Mouse (Mus musculus): Measurements from ENCODE around the gene Hoxb8. TPM values are rescaled to one million over a fixed set of nuclear protein-coding genes. Genes with fewer than 3 reads are reported as not detected.

Hoxb8 gene
- polyA plus RNA-seq, 1 experiment = 0.05 TPM

GRCm38 (mm10) chr11:96261323-96261890 is 20.3 kb upstream of the Hoxb8 start:
- TF ChIP-seq MYOG (IDR thresholded peaks at IDR 0.05; ENCODE audit: control insufficient read depth in 1 of 3, insufficient read depth in 1 of 3, insufficient read length in 2 of 3, low read depth in 2 of 3) = no peak
- TF ChIP-seq POLR2AphosphoS2 (IDR thresholded peaks at IDR 0.05; ENCODE audit: insufficient read length, low read depth) = no peak
- no peak for TF ChIP-seq SRF (IDR thresholded peaks at IDR 0.05; ENCODE audit: control insufficient read depth, insufficient read length, low read depth)
- no peak for TF ChIP-seq TCF3 (IDR thresholded peaks at IDR 0.05; ENCODE audit: insufficient read length, low read depth)
- TF ChIP-seq TCF12 (IDR thresholded peaks at IDR 0.05; ENCODE audit: insufficient read depth, poor library complexity, severe bottlenecking) = no peak
- no peak for TF ChIP-seq POLR2A (IDR thresholded peaks at IDR 0.05; ENCODE audit: insufficient read length, low read depth)
- TF ChIP-seq E2F4 (IDR thresholded peaks at IDR 0.05; ENCODE audit: insufficient read depth) = no peak
- peaks cover 72% of the 10 kb centered on the region for H3K27me3 ChIP-seq (ENCODE audit: control insufficient read depth, insufficient read depth, insufficient read length)
- H3K4me3 ChIP-seq = no peak overlapping the region
- H3K36me3 ChIP-seq (ENCODE audit: control insufficient read depth, insufficient read depth) = no peaks in the 10 kb centered on the region
- no peaks in the 10 kb centered on the region for H3K79me2 ChIP-seq (ENCODE audit: control insufficient read depth, insufficient read depth)
- no peak overlapping the region for H3K4me2 ChIP-seq (ENCODE audit: low read depth)
- no peak overlapping the region for H3ac ChIP-seq (ENCODE audit: control insufficient read depth, insufficient read length)

GRCm38 (mm10) chr11:96262262-96262830 is 19.4 kb upstream of the Hoxb8 start:
- no peak overlapping the region for H3K4me3 ChIP-seq
- H3K27me3 ChIP-seq (ENCODE audit: control insufficient read depth, insufficient read depth, insufficient read length) = peaks cover 74% of the 10 kb centered on the region
- no peaks in the 10 kb centered on the region for H3K79me2 ChIP-seq (ENCODE audit: control insufficient read depth, insufficient read depth)
- no peak overlapping the region for H3K4me2 ChIP-seq (ENCODE audit: low read depth)
- no peak overlapping the region for H3ac ChIP-seq (ENCODE audit: control insufficient read depth, insufficient read length)
- no peak for TF ChIP-seq MYOG (IDR thresholded peaks at IDR 0.05; ENCODE audit: control insufficient read depth in 1 of 3, insufficient read depth in 1 of 3, insufficient read length in 2 of 3, low read depth in 2 of 3)
- no peaks in the 10 kb centered on the region for H3K36me3 ChIP-seq (ENCODE audit: control insufficient read depth, insufficient read depth)

GRCm38 (mm10) chr11:96263636-96264389 is 17.9 kb upstream of the Hoxb8 start:
- Histone ChIP-seq H3K4me2 (ENCODE audit: low read depth) (no peak overlapping the region), H3K27me3 (ENCODE audit: control insufficient read depth, insufficient read depth, insufficient read length) (peaks cover 77% of the 10 kb centered on the region), H3K79me2 (ENCODE audit: control insufficient read depth, insufficient read depth) (no peaks in the 10 kb centered on the region), H3K36me3 (ENCODE audit: control insufficient read depth, insufficient read depth) (no peaks in the 10 kb centered on the region), H3K4me3 (no peak overlapping the region), H3ac (ENCODE audit: control insufficient read depth, insufficient read length) (no peak overlapping the region)
- TF ChIP-seq REST (IDR thresholded peaks at IDR 0.05; ENCODE audit: insufficient read depth, insufficient read length) (no peak), MYOG (IDR thresholded peaks at IDR 0.05; ENCODE audit: control insufficient read depth in 1 of 3, insufficient read depth in 1 of 3, insufficient read length in 2 of 3, low read depth in 2 of 3) (no peak), MAX (IDR thresholded peaks at IDR 0.05; ENCODE audit: low read depth) (no peak), E2F4 (IDR thresholded peaks at IDR 0.05; ENCODE audit: insufficient read depth) (no peak), CEBPB (IDR thresholded peaks at IDR 0.05; ENCODE audit: insufficient read depth, poor library complexity, severe bottlenecking) (no peak), POLR2A (IDR thresholded peaks at IDR 0.05; ENCODE audit: insufficient read length, low read depth) (no peak), SRF (IDR thresholded peaks at IDR 0.05; ENCODE audit: control insufficient read depth, insufficient read length, low read depth) (no peak), USF1 (IDR thresholded peaks at IDR 0.05; ENCODE audit: low read depth) (no peak), POLR2AphosphoS2 (IDR thresholded peaks at IDR 0.05; ENCODE audit: insufficient read length, low read depth) (no peak), MYOD1 (IDR thresholded peaks at IDR 0.05; ENCODE audit: control insufficient read depth in 1 of 3, insufficient read length in 2 of 3, low read depth in 2 of 3) (no peak), TCF3 (IDR thresholded peaks at IDR 0.05; ENCODE audit: insufficient read length, low read depth) (no peak), TCF12 (IDR thresholded peaks at IDR 0.05; ENCODE audit: insufficient read depth, poor library complexity, severe bottlenecking) (no peak)

- Histone ChIP-seq H3K79me2 (ENCODE audit: control insufficient read depth, insufficient read depth) (no peaks in the 10 kb centered on the region), H3K27me3 (ENCODE audit: control insufficient read depth, insufficient read depth, insufficient read length) (peaks cover 84% of the 10 kb centered on the region), H3K36me3 (ENCODE audit: control insufficient read depth, insufficient read depth) (no peaks in the 10 kb centered on the region), H3ac (ENCODE audit: control insufficient read depth, insufficient read length) (no peak overlapping the region), H3K4me2 (ENCODE audit: low read depth) (no peak overlapping the region), H3K4me3 (no peak overlapping the region)
- TF ChIP-seq E2F4 (IDR thresholded peaks at IDR 0.05; ENCODE audit: insufficient read depth) = no peak
- no peak for TF ChIP-seq CEBPB (IDR thresholded peaks at IDR 0.05; ENCODE audit: insufficient read depth, poor library complexity, severe bottlenecking)
- no peak for TF ChIP-seq TCF3 (IDR thresholded peaks at IDR 0.05; ENCODE audit: insufficient read length, low read depth)
- no peak for TF ChIP-seq POLR2A (IDR thresholded peaks at IDR 0.05; ENCODE audit: insufficient read length, low read depth)
- no peak for TF ChIP-seq USF1 (IDR thresholded peaks at IDR 0.05; ENCODE audit: low read depth)
- TF ChIP-seq MYOD1 (IDR thresholded peaks at IDR 0.05; ENCODE audit: control insufficient read depth in 1 of 3, insufficient read length in 2 of 3, low read depth in 2 of 3) = no peak
- no peak for TF ChIP-seq SRF (IDR thresholded peaks at IDR 0.05; ENCODE audit: control insufficient read depth, insufficient read length, low read depth)
- TF ChIP-seq MAX (IDR thresholded peaks at IDR 0.05; ENCODE audit: low read depth) = no peak
- TF ChIP-seq TCF12 (IDR thresholded peaks at IDR 0.05; ENCODE audit: insufficient read depth, poor library complexity, severe bottlenecking) = no peak
- TF ChIP-seq POLR2AphosphoS2 (IDR thresholded peaks at IDR 0.05; ENCODE audit: insufficient read length, low read depth) = no peak
Measured at GRCm38 (mm10) chr11:96264390-96265020, 17.2 kb upstream of the Hoxb8 start.
